Mouse (Mus musculus): ENCODE measurements around the gene Arntl. TPM values are rescaled to one million over a fixed set of nuclear protein-coding genes. Genes with fewer than 3 reads are reported as not detected.
A peak's percentile ranks its signal among the peaks of the same experiment; 100 is the strongest.

Arntl gene
- total and polyA plus RNA-seq, 2 experiments from 2014 or later, result 19.8 to 29.9 TPM

DNA sequence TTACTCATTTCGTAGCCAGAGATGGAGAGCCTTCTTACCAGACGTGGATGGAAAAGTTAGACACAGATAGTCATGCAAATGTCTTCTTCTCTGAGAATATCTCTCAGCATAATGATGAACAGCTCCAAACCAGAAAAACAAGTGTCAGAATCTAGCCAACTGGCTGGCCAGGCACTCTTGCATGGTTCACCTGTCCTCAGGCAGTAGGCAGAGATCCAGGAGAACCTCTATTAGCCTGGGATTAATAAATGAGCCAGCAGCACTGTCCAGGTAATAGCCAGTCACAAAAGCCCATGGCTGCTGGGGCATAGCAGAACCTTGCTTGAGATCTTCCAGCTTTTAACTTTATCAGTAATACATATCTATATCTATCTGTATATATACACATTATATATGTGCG is 12.6 kb downstream of the Arntl start:
- ATAC-seq (no peak), DNase-seq (ENCODE audit: low spot score) (no peak)
- Histone ChIP-seq H3K9ac (replicated peaks; ENCODE audit: low read length) (no peak overlapping the region), H3K27me3 (ENCODE audit: insufficient read depth, low read length) (no peaks in the 10 kb centered on the region), H3K4me3 (ENCODE audit: low read length) (no peak overlapping the region), H3K27ac (no peak overlapping the region), H3K4me2 (ENCODE audit: low read depth, low read length) (no peak overlapping the region), H3K9me3 (ENCODE audit: low read length) (no peaks in the 10 kb centered on the region), H3K4me1 (ENCODE audit: insufficient read depth, low read length) (peaks cover 8% of the 10 kb centered on the region), H3K36me3 (ENCODE audit: insufficient read depth, low read length) (no peaks in the 10 kb centered on the region)
- TF ChIP-seq CTCF (IDR thresholded peaks at IDR 0.05; ENCODE audit: low read depth), result no peak
- 84% methylated on average over 3 of the region's 3 CpGs for WGBS

DNA sequence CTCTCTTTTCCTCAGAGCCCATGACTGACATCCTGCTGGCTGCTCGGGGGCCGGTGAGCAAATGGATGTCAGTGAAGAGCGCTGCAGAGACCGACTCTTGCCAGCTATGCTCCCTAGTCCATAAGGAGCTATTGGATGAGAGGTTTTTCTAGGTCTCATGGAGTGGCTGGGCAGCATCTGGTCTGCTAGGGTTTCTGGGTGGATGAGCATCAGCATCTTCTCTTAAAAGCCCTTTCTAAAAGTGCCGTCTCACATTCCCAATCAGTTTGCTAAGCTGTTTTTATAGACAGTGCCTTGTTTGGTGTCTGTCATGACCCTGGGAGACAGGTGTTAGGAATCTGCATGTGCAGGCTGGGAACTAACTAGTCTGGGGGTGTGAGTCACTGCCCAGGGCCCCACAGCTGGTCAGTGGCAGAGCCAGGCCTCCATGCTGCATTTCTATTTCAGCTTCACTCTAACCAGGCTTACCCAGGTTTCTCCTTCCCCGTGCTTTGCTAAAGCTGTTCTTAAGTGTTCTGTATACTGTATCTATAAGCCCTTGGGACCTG is 13.5 kb downstream of the Arntl start:
- Histone ChIP-seq H3K27me3 (ENCODE audit: insufficient read depth, low read length) (no peaks in the 10 kb centered on the region), H3K9me3 (ENCODE audit: low read length) (no peaks in the 10 kb centered on the region), H3K27ac (no peak overlapping the region), H3K4me2 (ENCODE audit: low read depth, low read length) (no peak overlapping the region), H3K36me3 (ENCODE audit: insufficient read depth, low read length) (no peaks in the 10 kb centered on the region), H3K4me3 (ENCODE audit: low read length) (no peak overlapping the region), H3K9ac (replicated peaks; ENCODE audit: low read length) (no peak overlapping the region), H3K4me1 (ENCODE audit: insufficient read depth, low read length) (peaks cover 7% of the 10 kb centered on the region)
- no peak for DNase-seq (ENCODE audit: low spot score)
- ATAC-seq, result peak; percentile 30; the same call in 1 of the 2 replicates
- no peak for TF ChIP-seq CTCF (IDR thresholded peaks at IDR 0.05; ENCODE audit: low read depth)
- WGBS, result 53% methylated on average over 6 of the region's 6 CpGs

DNA sequence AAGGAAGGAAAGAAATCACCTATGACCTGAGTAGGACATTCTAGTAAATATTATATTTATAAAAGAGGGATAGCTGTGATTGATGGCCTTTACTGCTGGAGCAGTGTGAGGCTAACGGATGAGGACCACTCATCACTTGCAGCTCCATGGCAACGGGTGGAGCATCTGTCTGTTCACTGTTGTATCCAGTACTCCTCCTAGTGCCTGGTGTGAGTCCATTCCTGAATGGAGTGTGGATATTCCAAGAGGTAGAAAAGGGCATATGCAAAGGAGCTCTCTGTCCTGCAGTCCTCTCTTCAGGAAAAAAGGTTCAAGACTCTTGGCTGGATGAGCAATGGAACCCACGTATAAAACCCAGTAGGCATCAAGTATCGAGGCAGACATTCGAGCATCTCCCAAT is 15.6 kb downstream of the Arntl start:
- Histone ChIP-seq H3K27ac (no peak overlapping the region), H3K4me2 (ENCODE audit: low read depth, low read length) (no peak overlapping the region), H3K36me3 (ENCODE audit: insufficient read depth, low read length) (no peaks in the 10 kb centered on the region), H3K4me1 (ENCODE audit: insufficient read depth, low read length) (peaks cover 7% of the 10 kb centered on the region), H3K9ac (replicated peaks; ENCODE audit: low read length) (no peak overlapping the region), H3K27me3 (ENCODE audit: insufficient read depth, low read length) (no peaks in the 10 kb centered on the region), H3K9me3 (ENCODE audit: low read length) (no peaks in the 10 kb centered on the region), H3K4me3 (ENCODE audit: low read length) (no peak overlapping the region)
- DNase-seq (ENCODE audit: low spot score), result no peak
- no peak for TF ChIP-seq CTCF (IDR thresholded peaks at IDR 0.05; ENCODE audit: low read depth)
- WGBS, result 71% methylated on average over 5 of the region's 5 CpGs
- ATAC-seq, result no peak

DNA sequence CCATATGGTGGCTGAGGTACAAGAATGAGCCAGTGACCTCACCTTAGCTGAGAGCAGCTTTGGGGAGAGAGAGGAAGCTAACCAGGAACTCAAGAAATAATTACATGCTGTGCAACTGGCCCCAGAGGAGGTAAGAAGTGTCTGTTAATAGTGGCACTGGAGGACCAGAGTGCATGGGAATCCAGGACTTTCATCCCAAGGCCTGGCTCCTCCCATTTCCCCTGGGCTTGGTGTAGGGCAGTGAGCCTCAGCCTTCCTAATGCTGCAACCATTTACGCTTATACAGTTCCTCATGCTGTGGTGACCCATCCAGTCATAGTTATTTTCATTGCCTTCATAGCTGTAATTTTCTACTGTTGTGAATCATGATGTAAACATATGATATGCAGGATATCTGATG is 17.4 kb downstream of the Arntl start:
- TF ChIP-seq CTCF (IDR thresholded peaks at IDR 0.05; ENCODE audit: low read depth), result no peak
- H3K27ac ChIP-seq, result no peak overlapping the region
- no peaks in the 10 kb centered on the region for H3K36me3 ChIP-seq (ENCODE audit: insufficient read depth, low read length)
- no peak for ATAC-seq
- H3K4me3 ChIP-seq (ENCODE audit: low read length), result no peak overlapping the region
- no peak for DNase-seq (ENCODE audit: low spot score)
- no peaks in the 10 kb centered on the region for H3K9me3 ChIP-seq (ENCODE audit: low read length)
- 92% methylated on average over 1 of the region's 1 CpGs for WGBS
- H3K9ac ChIP-seq (replicated peaks; ENCODE audit: low read length), result no peak overlapping the region
- no peaks in the 10 kb centered on the region for H3K27me3 ChIP-seq (ENCODE audit: insufficient read depth, low read length)
- H3K4me2 ChIP-seq (ENCODE audit: low read depth, low read length), result no peak overlapping the region
- H3K4me1 ChIP-seq (ENCODE audit: insufficient read depth, low read length), result peaks cover 7% of the 10 kb centered on the region

DNA sequence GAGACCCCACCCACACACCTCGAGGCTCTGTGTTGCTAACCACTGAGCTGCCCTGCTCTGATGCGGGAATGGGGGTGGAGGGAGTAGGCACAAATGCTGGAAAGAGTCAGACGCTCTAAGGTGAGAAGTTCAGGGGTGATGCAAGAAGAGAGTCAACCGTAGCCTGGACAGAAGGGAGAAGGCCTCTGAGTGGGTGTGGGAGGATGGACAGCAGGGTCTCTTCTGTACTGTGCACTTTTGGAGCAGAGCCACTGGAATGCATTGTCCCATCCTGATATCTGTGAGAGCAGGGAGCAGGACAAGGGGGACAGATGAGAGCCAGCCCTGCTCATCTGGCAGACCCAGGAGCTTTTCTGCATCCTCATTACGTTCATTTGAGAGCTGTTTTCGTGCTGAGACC is 21.2 kb downstream of the Arntl start:
- Histone ChIP-seq H3K4me2 (ENCODE audit: low read depth, low read length) (no peak overlapping the region), H3K36me3 (ENCODE audit: insufficient read depth, low read length) (no peaks in the 10 kb centered on the region), H3K27me3 (ENCODE audit: insufficient read depth, low read length) (no peaks in the 10 kb centered on the region), H3K9me3 (ENCODE audit: low read length) (no peaks in the 10 kb centered on the region), H3K9ac (replicated peaks; ENCODE audit: low read length) (no peak overlapping the region), H3K27ac (no peak overlapping the region), H3K4me3 (ENCODE audit: low read length) (no peak overlapping the region), H3K4me1 (ENCODE audit: insufficient read depth, low read length) (no peaks in the 10 kb centered on the region)
- no peak for ATAC-seq
- WGBS, result 71% methylated on average over 6 of the region's 6 CpGs
- no peak for DNase-seq (ENCODE audit: low spot score)
- no peak for TF ChIP-seq CTCF (IDR thresholded peaks at IDR 0.05; ENCODE audit: low read depth)

DNA sequence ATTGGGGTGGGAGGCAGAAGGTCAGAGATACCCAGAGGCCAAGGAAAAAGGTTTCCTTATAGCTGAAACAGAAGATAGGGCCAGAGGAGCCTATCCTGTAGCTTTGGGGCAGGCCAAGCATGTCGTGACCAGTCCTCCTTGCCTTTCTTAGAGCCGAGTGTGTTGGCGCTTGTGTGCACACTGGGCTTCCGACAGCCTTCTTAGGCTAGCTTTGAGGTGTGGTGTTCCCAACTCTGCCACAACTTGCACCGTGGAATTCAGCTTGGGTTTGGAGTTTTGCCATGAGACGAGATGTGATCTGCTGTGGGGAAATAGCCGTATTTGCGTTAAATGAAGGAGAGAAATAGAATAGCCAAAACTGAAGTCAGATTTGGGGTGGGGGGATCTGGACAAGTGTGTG is 28.9 kb downstream of the Arntl start:
- H3K36me3 ChIP-seq (ENCODE audit: insufficient read depth, low read length), result peaks cover 7% of the 10 kb centered on the region
- DNase-seq (ENCODE audit: low spot score) (no peak), ATAC-seq (no peak)
- TF ChIP-seq CTCF (IDR thresholded peaks at IDR 0.05; ENCODE audit: low read depth), result no peak
- H3K9me3 ChIP-seq (ENCODE audit: low read length), result no peaks in the 10 kb centered on the region
- H3K4me1 ChIP-seq (ENCODE audit: insufficient read depth, low read length), result peaks cover 8% of the 10 kb centered on the region; the same call in 1 of the 2 replicates
- no peak overlapping the region for H3K4me2 ChIP-seq (ENCODE audit: low read depth, low read length)
- H3K9ac ChIP-seq (replicated peaks; ENCODE audit: low read length), result no peak overlapping the region
- no peaks in the 10 kb centered on the region for H3K27me3 ChIP-seq (ENCODE audit: insufficient read depth, low read length)
- WGBS, result 88% methylated on average over 8 of the region's 8 CpGs
- H3K4me3 ChIP-seq (ENCODE audit: low read length), result no peak overlapping the region
- no peak overlapping the region for H3K27ac ChIP-seq

DNA sequence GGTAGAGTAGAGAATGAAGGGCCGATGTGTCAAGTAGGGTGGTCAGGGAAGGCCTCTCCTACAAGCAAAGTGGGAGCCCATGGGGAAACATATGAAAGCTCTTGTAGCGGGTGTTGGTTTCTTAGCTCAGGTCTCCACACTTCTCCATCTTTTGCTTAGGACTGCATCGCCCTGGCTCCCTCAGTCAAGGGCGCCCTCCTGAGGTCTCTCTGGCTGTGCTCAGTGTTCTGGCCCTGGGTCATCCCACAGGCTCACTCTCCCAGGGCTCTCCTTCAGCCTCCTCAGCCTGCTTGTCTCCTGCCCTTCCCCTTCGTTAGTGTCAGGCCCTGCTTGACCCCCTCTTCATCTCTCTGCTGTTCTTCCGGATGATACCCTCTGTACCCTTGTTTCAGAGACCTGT is 31.1 kb downstream of the Arntl start:
- Histone ChIP-seq H3K9me3 (ENCODE audit: low read length) (no peaks in the 10 kb centered on the region), H3K27me3 (ENCODE audit: insufficient read depth, low read length) (no peaks in the 10 kb centered on the region), H3K4me2 (ENCODE audit: low read depth, low read length) (no peak overlapping the region), H3K4me1 (ENCODE audit: insufficient read depth, low read length) (peaks cover 24% of the 10 kb centered on the region), H3K27ac (no peak overlapping the region), H3K36me3 (ENCODE audit: insufficient read depth, low read length) (peaks cover 7% of the 10 kb centered on the region), H3K4me3 (ENCODE audit: low read length) (no peak overlapping the region), H3K9ac (replicated peaks; ENCODE audit: low read length) (no peak overlapping the region)
- ATAC-seq (no peak), DNase-seq (ENCODE audit: low spot score) (no peak)
- 83% methylated on average over 6 of the region's 6 CpGs for whole genome bisulfite sequencing
- TF ChIP-seq CTCF (IDR thresholded peaks at IDR 0.05; ENCODE audit: low read depth), result peak; percentile 21; the same call in 1 of the 2 replicates
